Mouse (Mus musculus): ENCODE data around the gene Sez6l.

DNA sequence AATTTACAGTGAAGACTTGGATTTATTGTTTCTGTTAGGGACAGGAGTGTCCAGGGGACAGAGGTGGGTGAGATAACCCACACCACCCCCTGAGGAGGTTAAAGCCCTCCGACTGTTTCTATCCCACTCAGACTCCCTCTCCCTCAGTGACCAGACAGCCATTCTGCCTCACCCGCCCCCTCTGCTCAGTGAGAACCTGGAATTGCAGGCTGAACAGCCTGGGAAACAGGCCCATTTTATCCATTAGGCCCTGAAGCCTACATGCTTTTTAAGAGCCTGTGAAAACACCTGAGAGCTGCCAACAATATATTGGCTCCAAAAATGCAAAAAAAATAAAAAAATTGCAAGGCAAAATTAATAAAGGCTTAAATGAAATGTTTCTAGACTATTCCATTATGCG lies 20.3 kb downstream of the Sez6l start:
- TF ChIP-seq GATA1 (IDR thresholded peaks at IDR 0.05; ENCODE audit: low read length) (no peak), TAL1 (IDR thresholded peaks at IDR 0.05; ENCODE audit: low read length) (no peak)
